12 mouse cellular contexts compared by ENCODE assay signal in genomic region chr9:47516238-47516637, GRCm38 (mm10).
"Had no signal": no experiment of that assay in that cellular context is flagged by ENCODE, and none has a peak within 500 bp of the region (broad histone marks: within the 10 kb centered on the region; RNA-seq: fewer than 3 reads in every experiment).

No protein-coding gene starts in this region.

- H3K4me1 ChIP-seq: liver, embryonic 13.5 days had no signal

- H3K4me2 ChIP-seq: liver, embryonic 13.5 days; lung, embryonic 14.5 days had no signal

- H3K36me3 ChIP-seq: liver, embryonic 13.5 days had no signal

- DNase-seq: kidney, adult 9 months; kidney, postnatal 14 days; kidney, postnatal 4 days; liver, embryonic 13.5 days; lung, embryonic 14.5 days; midbrain, embryonic 14.5 days; thymus, adult 2 months; thymus, postnatal 14 days; thymus, postnatal 4 days had no signal

- H3K9ac ChIP-seq: liver, embryonic 13.5 days; lung, embryonic 14.5 days had no signal

- ATAC-seq: lung, postnatal 0 days had no signal

- H3K27ac ChIP-seq: liver, embryonic 13.5 days; macrophage; stomach, postnatal 0 days had no signal

- H3K9me3 ChIP-seq: liver, embryonic 13.5 days had no signal

- H3K4me3 ChIP-seq: liver, embryonic 13.5 days had no signal
